Mouse (Mus musculus) liver, embryonic 13.5 days (tissue): ENCODE data around the gene Dscaml1. TPM values are rescaled to one million over a fixed set of nuclear protein-coding genes. Genes with fewer than 3 reads are reported as not detected.

Source experiments
- ATAC-seq: fragments of 200-750 bp; cut with Nextera tagmentation; 2 replicates; pipeline ENCODE4 v1.8.0; 2017; ENCODE audit warnings: low read depth, mild to moderate bottlenecking, moderate number of reproducible peaks, moderate library complexity
- DNase-seq: peaks from one replicate; pipeline ENCODE4 v3.0.0; 2022
- H3K27ac ChIP-seq: fragments of 300-500 bp; sonication (generic); 2 replicates; pipeline ENCODE4 v1.5.1; 2015; ENCODE audit warnings: moderate library complexity, mild to moderate bottlenecking, inconsistent platforms
- H3K27me3 ChIP-seq: fragments of 300-500 bp; sonication (generic); 2 replicates; pipeline ENCODE4 v1.6.1; 2015; ENCODE audit warnings: mild to moderate bottlenecking, inconsistent platforms
- H3K36me3 ChIP-seq: fragments of 300-500 bp; sonication (generic); 2 replicates; pipeline ENCODE4 v1.6.1; 2015; ENCODE audit warnings: mild to moderate bottlenecking, inconsistent platforms
- H3K4me1 ChIP-seq: fragments of 300-500 bp; sonication (generic); replicated peaks from 2 replicates; pipeline ENCODE4 v1.6.1; 2015; ENCODE audit warnings: inconsistent platforms
- H3K4me2 ChIP-seq: fragments of 300-500 bp; sonication (generic); 2 replicates; pipeline ENCODE4 v1.6.1; 2015; ENCODE audit warnings: inconsistent platforms, mild to moderate bottlenecking, moderate library complexity
- H3K4me3 ChIP-seq: fragments of 300-500 bp; sonication (generic); replicated peaks from 2 replicates; pipeline ENCODE4 v1.5.1; 2015; ENCODE audit warnings: mild to moderate bottlenecking, inconsistent platforms
- H3K9ac ChIP-seq: fragments of 300-500 bp; sonication (generic); 2 replicates; pipeline ENCODE4 v1.6.1; 2015; ENCODE audit warnings: mild to moderate bottlenecking, inconsistent platforms
- H3K9me3 ChIP-seq: fragments of 300-500 bp; sonication (generic); replicated peaks from 2 replicates; pipeline ENCODE4 v1.6.1; 2016; ENCODE audit warnings: inconsistent platforms
- WGBS: fragments of 180-500 bp; shearing (Covaris S2); methylation state at CpG from one replicate; pipeline ENCODE4 v1.1.7; 2015; ENCODE audit not compliant: insufficient replicate concordance; 5-methylcytosine and 5-hydroxymethylcytosine counted together
- polyA plus RNA-seq: library from polyadenylated mRNA; unstranded; fragments of >200 nt; fragmentation: Nextera tagmentation; extraction: Ambion mirVana; gene quantifications from 2 replicates; pipeline ENCODE4 v1.2.1, GENCODE M21; 2015

Dscaml1 gene
- polyA plus RNA-seq, 1 experiment from 2014 or later = not detected

DNA sequence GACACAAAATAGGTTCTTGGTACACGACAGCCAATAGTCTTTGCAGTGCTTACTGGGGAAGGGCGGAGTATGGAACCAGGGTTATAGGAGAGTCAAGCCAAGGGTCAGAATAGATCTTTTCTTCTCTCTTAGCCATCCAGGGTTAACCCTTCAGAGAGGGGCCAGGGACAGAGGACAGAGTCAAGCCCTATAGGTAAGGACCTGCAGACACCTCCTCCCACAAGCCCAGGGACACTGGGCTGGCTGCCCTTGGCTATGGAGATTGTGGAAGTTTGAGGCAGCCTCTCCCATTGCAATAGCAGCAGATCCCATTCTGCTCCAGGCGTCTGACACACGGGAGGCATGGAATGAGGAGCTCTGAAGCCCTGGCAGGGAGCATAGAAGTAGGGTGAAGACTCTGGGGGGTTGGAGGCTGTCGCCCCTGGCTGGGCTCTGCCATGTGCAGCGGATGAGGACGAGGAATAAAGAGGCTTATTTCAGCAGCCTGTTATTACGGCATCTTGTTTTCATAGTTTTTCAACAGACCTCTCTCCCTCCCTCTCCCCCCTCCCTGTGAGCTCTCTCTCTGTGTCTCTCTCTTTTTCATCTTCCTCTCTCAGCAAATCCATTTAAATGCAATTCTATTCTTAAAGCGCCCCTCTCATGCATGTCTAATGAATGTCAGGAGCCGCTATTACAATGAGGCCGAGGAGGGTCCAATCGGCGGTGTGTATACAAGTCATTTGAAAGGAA is 224.8 kb downstream of the Dscaml1 start:
- no peak overlapping the region for H3K9ac ChIP-seq
- H3K4me3 ChIP-seq = no peak overlapping the region
- 69% methylated on average over 13 of the region's 13 CpGs for WGBS
- ATAC-seq (no peak), DNase-seq (no peak)
- H3K4me1 ChIP-seq = no peaks in the 10 kb centered on the region
- H3K9me3 ChIP-seq = no peaks in the 10 kb centered on the region
- H3K36me3 ChIP-seq = no peaks in the 10 kb centered on the region
- no peak overlapping the region for H3K27ac ChIP-seq
- no peaks in the 10 kb centered on the region for H3K27me3 ChIP-seq
- no peak overlapping the region for H3K4me2 ChIP-seq

DNA sequence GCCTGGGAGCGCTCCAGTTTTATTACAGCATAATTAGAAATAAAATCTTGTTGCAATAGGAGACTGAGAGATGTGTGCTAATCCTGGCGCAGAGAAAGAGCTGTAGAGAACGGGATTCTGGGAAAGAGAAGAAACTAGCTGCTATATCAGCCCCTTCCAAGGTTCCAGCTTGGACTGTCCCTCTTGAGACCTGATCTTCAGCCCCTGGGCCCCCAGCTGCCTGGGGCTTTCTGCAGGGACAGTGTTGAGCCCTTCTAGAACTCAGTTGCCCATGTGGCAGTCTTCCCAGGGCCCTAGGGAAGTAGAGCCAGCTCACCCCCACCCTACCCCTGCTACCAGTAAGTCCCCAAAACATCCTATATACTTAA is 225.4 kb downstream of the Dscaml1 start:
- Histone ChIP-seq H3K9ac (no peak overlapping the region), H3K27me3 (no peaks in the 10 kb centered on the region), H3K9me3 (no peaks in the 10 kb centered on the region), H3K4me1 (no peaks in the 10 kb centered on the region), H3K4me3 (no peak overlapping the region), H3K27ac (no peak overlapping the region), H3K4me2 (no peak overlapping the region), H3K36me3 (no peaks in the 10 kb centered on the region)
- ATAC-seq (no peak), DNase-seq (no peak)
- 73% methylated on average over 3 of the region's 3 CpGs for WGBS

DNA sequence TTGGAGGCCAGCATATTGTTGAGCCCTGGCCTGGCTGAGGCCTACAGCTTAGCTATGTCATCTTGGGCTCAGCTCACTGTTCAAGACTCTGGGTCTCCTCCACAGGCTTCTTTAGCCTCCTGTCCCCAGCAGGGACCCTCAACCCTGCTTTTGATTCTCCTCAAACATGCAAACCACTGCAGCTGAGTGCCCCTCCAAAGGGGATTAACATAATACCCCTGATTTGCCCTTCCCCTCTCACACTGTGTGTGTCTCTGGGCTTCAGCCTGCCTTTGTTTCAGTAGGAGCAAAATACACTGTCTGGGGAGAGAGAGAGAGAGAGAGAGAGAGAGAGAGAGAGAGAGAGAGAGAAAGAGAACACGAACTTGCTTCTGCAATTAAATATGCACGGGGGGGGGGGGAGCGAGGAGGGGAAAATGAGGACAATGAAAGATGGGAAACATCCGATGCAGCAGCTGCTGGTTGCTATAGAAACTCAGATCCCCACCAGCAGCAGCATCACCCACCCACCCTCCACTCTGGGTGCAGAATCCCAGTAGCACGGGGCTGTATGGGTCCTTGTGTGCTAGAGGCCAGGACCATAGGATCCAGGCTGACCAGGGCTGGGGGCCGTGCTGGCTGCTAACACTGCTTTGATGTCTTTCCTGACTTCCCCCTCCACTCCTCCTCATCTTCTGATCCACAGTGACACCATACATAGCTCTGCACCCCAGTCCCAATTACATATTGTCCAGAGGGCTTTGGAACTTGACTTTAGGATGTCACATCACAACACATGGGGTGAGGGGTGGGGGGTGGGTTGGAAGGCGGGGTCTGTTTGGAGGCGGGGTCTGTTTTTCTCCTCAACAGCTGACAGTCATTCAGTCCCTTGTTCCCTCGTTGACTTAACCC is 231.0 kb downstream of the Dscaml1 start:
- no peaks in the 10 kb centered on the region for H3K4me1 ChIP-seq
- WGBS = 20% methylated on average over 9 of the region's 9 CpGs
- H3K36me3 ChIP-seq = no peaks in the 10 kb centered on the region
- H3K27ac ChIP-seq = no peak overlapping the region
- no peaks in the 10 kb centered on the region for H3K9me3 ChIP-seq
- H3K4me2 ChIP-seq = no peak overlapping the region
- no peaks in the 10 kb centered on the region for H3K27me3 ChIP-seq
- no peak overlapping the region for H3K4me3 ChIP-seq
- DNase-seq (no peak), ATAC-seq (no peak)
- no peak overlapping the region for H3K9ac ChIP-seq

DNA sequence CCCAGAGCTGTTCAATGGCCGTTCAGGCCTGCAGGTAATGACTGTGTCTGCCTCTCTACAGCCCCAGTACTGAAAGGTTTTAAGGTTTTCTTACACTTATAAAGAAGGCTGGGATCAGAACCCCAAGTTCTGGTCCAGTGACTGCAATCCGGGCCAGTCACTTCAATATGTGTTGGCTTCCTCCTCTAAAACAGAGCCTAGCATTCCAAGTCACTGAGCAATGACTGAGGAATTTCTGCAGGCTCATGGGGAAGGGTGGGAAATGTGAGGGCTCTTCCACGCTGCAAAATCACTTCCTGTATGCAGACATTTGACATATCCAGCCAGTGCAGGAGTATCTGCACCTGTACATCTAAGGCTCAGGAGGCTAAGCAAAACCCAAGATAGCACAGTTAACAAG is 233.8 kb downstream of the Dscaml1 start:
- no peak for ATAC-seq
- H3K4me3 ChIP-seq = no peak overlapping the region
- DNase-seq = no peak
- H3K9me3 ChIP-seq = no peaks in the 10 kb centered on the region
- WGBS = 34% methylated on average over 3 of the region's 3 CpGs
- H3K36me3 ChIP-seq = no peaks in the 10 kb centered on the region
- no peaks in the 10 kb centered on the region for H3K27me3 ChIP-seq
- H3K4me2 ChIP-seq = no peak overlapping the region
- no peaks in the 10 kb centered on the region for H3K4me1 ChIP-seq
- H3K9ac ChIP-seq = no peak overlapping the region
- H3K27ac ChIP-seq = no peak overlapping the region

DNA sequence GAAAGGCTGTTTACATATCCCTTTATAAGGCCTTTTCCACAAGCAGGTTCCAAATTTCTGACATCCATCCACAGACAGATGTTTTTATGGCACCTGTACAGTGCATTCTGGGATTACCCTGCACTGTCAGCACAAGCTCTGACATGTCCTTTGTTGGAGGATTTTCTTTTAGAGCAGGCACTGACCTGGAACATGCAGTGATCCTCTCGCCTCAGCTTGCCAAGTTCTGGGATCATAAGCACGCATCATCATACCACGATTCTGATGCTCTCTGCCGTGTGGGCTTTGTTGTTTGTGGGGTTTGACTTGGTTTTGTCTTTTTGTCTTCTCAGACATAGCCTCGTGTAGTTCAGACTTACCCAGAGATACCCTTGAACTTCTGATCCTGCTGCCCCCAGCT is 236.0 kb downstream of the Dscaml1 start:
- WGBS = 56% methylated on average over 5 of the region's 5 CpGs
- no peaks in the 10 kb centered on the region for H3K36me3 ChIP-seq
- H3K27me3 ChIP-seq = no peaks in the 10 kb centered on the region
- no peaks in the 10 kb centered on the region for H3K4me1 ChIP-seq
- H3K4me2 ChIP-seq = no peak overlapping the region
- H3K9ac ChIP-seq = no peak overlapping the region
- H3K9me3 ChIP-seq = no peaks in the 10 kb centered on the region
- DNase-seq = no peak
- H3K4me3 ChIP-seq = no peak overlapping the region
- H3K27ac ChIP-seq = no peak overlapping the region
- ATAC-seq = no peak

DNA sequence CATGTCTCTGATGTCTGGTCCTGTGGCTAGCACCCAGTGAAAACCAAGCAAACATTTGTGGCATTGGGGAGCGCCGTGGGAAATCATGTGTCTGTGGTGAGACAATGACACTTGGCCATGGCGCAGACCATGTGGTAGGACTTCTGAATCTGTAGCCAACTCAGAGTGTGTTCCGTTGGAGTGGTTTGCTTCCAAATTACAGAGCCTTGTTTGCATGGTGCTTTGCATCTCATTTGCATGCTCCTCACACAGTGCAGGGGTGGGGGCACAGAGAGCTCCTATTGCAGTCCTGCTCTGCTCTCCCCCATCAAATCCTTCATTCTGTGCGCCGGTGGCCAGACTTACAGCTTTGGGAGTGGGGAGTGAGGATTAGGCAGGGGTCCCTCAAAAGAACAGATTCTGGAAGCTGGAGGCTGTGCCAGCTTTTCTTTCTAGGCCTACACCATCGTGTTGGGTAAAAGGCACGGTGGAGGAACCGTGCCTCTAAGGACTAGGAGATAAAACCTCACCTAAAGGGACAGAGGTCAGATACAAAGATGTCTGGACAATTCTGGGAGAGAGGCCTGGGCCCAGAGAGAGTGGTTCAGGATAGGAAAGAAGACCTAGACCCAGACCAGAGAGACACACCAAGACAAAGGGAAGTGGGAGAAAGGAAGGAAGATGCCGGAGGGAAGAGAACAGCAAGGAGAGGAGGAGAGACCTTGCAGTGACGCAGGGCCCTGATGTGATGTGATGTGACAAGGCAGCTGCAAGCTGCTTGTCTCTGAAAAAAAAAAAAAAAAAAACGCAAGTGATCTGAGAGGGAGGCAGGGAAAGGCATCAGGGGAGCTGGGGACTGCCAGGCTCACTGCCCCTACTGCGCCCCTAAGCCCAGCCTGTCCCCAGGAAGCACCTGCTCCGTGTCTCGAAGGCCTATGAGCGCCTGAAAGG is 237.2 kb downstream of the Dscaml1 start:
- WGBS = 59% methylated on average over 15 of the region's 16 CpGs
- no peaks in the 10 kb centered on the region for H3K36me3 ChIP-seq

DNA sequence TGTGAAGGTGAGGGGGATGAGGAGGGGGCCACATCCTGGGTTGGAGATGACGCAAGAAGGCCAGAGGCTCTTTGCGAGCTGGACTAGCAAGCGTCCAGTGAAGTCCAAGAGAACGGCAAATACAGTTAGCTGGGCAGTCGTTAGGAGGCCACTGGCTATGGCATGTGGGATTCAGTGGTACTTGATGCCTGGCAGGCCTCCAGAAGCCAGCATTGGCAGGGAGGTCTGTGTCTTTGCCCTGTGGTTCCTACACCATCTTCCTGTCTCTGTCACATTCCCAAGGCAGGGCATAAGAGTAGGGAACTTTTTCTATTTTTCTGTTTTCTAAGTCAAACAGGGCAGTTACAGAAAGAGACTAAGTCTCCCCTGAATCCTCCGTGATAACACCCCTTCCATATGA is 237.9 kb downstream of the Dscaml1 start:
- Histone ChIP-seq H3K27ac (no peak overlapping the region), H3K27me3 (no peaks in the 10 kb centered on the region), H3K9ac (no peak overlapping the region), H3K4me2 (no peak overlapping the region), H3K36me3 (no peaks in the 10 kb centered on the region), H3K4me3 (no peak overlapping the region), H3K9me3 (no peaks in the 10 kb centered on the region), H3K4me1 (no peaks in the 10 kb centered on the region)
- ATAC-seq (no peak), DNase-seq (no peak)
- 66% methylated on average over 6 of the region's 6 CpGs for WGBS

More for the DNA sequence above, 237.2 kb downstream of the Dscaml1 start:
- H3K4me2 ChIP-seq = no peak overlapping the region
- DNase-seq = no peak
- H3K9ac ChIP-seq = no peak overlapping the region
- ATAC-seq = no peak
- no peaks in the 10 kb centered on the region for H3K9me3 ChIP-seq
- no peaks in the 10 kb centered on the region for H3K27me3 ChIP-seq
- H3K27ac ChIP-seq = no peak overlapping the region
- no peaks in the 10 kb centered on the region for H3K4me1 ChIP-seq
- H3K4me3 ChIP-seq = no peak overlapping the region

DNA sequence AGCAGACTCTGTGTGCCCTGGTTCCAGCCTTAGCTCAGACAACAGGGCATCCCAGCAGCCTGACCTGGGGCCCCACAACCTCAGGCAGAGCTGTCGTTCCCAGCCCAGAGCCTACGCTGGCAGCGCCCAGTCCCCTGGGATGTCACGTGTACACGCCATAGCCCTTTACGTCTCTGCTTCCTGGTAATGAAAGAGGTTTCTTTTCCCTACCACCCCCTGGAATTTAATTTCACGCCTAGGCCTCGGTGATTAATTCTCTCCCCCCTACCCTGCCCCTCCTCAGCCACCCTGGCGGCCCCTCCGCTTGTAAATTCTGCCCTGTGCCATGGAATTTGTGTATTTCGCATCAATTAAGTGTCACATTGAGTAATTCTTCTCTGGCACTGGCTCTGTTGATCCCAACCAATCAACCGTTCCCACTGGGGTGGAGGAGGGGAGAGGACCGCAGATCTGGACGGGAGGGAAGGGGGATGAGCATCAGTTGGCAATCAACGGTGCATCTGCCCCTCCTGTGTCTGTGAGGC is 238.5 kb downstream of the Dscaml1 start:
- Histone ChIP-seq H3K4me3 (no peak overlapping the region), H3K27me3 (no peaks in the 10 kb centered on the region), H3K27ac (no peak overlapping the region), H3K9me3 (no peaks in the 10 kb centered on the region), H3K4me2 (no peak overlapping the region), H3K4me1 (no peaks in the 10 kb centered on the region), H3K36me3 (no peaks in the 10 kb centered on the region), H3K9ac (no peak overlapping the region)
- no peak for DNase-seq
- ATAC-seq = no peak
- 65% methylated on average over 15 of the region's 15 CpGs for WGBS

DNA sequence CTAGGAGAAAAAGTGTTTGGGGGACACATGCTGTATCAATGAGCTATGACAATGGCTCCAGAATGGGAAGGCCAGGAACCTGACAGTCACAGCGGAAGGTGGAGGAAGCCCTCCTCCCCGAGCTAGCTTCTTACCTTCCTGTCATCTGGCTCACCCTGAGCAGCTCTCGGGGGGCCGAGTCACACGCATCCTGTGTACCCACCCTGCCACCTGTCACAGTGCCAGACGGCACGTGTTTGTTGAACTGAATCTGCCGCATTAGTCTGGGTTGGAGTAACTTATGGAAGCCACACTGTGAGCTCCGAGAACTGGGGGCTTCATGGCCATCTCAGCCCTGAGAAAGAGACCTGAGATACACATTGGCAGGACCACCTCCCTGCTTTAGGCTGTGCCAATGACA is 249.5 kb downstream of the Dscaml1 start:
- no peak overlapping the region for H3K4me3 ChIP-seq
- peaks cover 9% of the 10 kb centered on the region; the same call in 1 of the 2 replicates for H3K27me3 ChIP-seq
- WGBS = 67% methylated on average over 9 of the region's 9 CpGs
- no peak for ATAC-seq
- no peak overlapping the region for H3K27ac ChIP-seq
- H3K4me2 ChIP-seq = no peak overlapping the region
- peaks cover 5% of the 10 kb centered on the region; the same call in 1 of the 2 replicates for H3K4me1 ChIP-seq
- DNase-seq = no peak
- H3K9ac ChIP-seq = no peak overlapping the region
- H3K36me3 ChIP-seq = no peaks in the 10 kb centered on the region
- H3K9me3 ChIP-seq = no peaks in the 10 kb centered on the region

DNA sequence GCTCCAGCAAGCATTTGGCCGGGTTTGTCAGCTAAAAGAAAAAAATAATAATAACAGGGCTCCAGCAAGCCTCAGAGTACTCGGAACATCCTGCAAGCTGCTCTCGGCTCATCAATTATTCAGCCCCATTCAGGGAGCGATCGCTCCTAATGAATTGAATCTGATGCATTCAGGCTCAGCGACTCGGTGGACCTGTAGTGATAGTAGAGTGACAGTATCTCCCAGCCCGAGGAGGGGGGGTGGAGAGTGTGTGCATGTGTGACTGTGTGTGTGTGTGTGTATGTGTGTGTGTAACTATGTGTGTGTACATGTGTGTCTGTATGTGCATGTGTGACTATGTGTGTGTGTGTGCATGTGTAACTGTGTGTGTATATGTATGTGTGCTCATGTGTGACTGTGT is 250.2 kb downstream of the Dscaml1 start:
- H3K27me3 ChIP-seq = peaks cover 9% of the 10 kb centered on the region; the same call in 1 of the 2 replicates
- ATAC-seq = no peak

More for the DNA sequence above, 250.2 kb downstream of the Dscaml1 start:
- H3K36me3 ChIP-seq = no peaks in the 10 kb centered on the region
- H3K9ac ChIP-seq = no peak overlapping the region
- no peak overlapping the region for H3K4me2 ChIP-seq
- H3K9me3 ChIP-seq = no peaks in the 10 kb centered on the region
- no peak overlapping the region for H3K27ac ChIP-seq
- WGBS = 65% methylated on average over 8 of the region's 8 CpGs
- peaks cover 5% of the 10 kb centered on the region; the same call in 1 of the 2 replicates for H3K4me1 ChIP-seq
- no peak overlapping the region for H3K4me3 ChIP-seq
- DNase-seq = no peak
